Mouse (Mus musculus) yolk sac, embryonic 10.5 days (tissue): ENCODE results near the gene Hsf4.
"Not testable (repeated sequence)": the region's sequence is repeated elsewhere in the genome, so short reads cannot be mapped to it uniquely, and the experiment has no call there.

ENCODE experiments used
- DNase-seq: peaks from one replicate; pipeline ENCODE4 v3.0.0-alpha.2; 2017; ENCODE audit warnings: low spot score

The Hsf4 gene

DNA sequence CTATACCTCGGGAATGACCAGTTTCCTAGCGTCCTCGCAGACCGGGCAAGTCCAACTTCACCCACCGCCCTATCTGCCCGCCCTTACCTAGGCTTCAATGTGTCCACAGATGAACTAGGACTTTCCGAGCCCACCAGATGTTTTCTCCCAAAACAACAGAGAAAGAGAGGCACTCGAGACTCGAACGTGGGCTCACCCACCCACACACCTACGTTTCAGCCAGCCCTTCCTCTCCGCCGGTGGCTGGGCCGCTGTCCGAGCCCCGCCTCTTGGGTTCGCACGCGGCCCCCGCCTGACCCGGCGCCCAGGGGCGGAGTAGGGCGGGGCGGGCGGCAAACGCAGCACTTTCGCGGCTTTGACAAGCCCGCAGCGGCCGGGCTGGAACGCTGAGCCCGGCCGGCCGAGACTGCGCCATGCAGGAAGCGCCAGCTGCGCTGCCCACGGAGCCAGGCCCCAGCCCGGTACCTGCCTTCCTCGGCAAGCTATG, at the start of gene Hsf4:
Gene Hsf4, plus strand, starts transcription at position 341 of the 487 bp plus-strand sequence.
- peak; percentile 76 for DNase-seq

DNA sequence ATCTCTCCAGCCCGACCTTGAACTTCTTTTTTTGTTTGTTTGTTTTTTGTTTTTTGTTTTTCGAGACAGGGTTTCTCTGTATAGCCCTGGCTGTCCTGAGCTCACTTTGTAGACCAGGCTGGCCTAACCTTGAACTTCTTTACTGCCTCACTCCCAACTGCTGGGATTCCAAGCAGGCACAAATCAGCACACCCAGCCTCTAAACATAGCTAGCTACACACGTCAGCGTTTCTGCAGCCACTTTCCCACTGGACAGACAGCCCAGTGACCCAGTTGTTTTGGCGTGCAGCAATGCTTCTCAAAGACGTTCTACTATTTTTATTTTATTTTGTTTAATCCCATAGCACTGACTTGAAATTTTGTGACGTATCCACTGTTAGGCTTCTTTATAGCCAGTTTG, 45.8 kb upstream of the Hsf4 start:
- no peak for DNase-seq

DNA sequence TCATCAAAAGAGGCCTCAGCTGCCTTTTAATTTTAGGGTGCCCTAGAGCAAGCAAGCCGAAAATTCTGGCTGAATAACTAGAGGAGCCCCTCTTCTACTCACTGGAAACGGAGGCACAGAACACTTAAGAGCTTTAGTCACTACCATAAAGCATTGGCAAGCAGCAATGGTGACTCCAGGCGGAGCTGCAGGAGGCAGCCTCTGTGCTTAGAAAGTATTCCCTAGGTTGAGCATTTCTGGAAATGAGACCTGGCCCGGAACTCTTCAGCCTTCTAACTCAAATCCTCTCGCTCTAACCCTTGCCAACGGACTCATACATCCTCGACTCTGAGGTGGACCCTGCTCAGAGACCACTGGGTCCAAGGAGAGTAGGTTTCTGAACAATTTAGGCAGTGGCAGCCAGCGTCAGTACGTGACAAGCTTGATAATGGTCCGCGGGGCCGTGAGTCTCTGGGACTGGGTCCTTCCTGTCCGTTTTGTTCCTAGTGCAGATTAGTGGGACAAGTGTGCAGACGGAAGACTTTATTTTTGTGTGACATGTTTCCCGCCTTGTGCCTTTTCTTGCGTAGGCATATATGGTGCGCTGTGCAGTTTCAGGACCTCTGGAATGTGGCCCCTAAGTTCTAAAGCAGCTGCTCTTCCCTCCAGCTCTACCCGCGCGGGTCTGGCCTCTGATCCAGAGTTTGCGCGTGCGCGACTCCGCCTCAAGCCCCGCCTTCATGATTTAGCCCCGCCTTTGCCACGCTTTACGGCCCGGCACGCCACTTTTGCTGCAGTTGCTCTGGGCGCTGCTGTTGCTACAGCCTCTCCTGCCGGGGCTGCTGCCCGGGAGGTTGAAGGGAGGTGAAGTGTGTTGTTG, 45.0 kb upstream of the Hsf4 start, which contains the start of gene D230025D16Rik:
Gene D230025D16Rik, plus strand, starts transcription at position 733 of the 859 bp plus-strand sequence.
- DNase-seq, result peak; percentile 97

DNA sequence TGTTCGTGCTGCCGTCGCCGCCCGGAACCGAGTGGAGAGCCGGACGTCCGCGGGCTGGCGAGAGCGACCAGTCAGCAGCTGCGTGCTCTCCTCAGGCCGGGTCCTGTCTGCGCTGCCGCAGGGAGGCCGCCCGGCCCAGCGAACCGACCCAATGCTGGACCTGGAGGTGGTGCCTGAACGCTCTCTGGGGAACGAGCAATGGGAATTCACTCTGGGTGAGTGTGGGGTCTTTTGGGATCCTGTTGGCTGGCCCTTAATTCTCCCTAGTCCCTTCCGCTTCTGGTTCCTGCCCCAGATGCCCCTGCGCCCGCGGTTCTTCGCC, 44.4 kb upstream of the Hsf4 start:
- DNase-seq, result no peak

DNA sequence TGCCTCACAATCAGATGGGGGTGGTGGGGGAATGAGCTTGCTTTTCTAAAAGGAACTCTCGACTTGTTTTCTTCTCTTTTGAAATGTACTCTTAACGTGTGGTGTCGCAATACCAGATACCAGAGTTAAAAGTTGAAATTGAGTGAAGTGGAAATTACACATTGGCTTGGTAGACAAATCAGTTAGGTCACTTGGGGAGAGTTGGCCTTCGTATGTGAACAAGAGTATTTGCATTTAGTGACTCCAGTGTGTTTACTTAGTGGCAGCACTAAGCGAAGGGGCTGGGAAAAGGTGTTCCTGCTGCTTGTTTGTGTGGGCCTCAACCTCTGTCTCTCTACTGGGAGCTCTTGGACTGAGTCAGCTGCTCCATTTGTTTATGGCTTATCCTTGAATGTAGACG, 43.7 kb upstream of the Hsf4 start:
- DNase-seq, result peak; percentile 73

DNA sequence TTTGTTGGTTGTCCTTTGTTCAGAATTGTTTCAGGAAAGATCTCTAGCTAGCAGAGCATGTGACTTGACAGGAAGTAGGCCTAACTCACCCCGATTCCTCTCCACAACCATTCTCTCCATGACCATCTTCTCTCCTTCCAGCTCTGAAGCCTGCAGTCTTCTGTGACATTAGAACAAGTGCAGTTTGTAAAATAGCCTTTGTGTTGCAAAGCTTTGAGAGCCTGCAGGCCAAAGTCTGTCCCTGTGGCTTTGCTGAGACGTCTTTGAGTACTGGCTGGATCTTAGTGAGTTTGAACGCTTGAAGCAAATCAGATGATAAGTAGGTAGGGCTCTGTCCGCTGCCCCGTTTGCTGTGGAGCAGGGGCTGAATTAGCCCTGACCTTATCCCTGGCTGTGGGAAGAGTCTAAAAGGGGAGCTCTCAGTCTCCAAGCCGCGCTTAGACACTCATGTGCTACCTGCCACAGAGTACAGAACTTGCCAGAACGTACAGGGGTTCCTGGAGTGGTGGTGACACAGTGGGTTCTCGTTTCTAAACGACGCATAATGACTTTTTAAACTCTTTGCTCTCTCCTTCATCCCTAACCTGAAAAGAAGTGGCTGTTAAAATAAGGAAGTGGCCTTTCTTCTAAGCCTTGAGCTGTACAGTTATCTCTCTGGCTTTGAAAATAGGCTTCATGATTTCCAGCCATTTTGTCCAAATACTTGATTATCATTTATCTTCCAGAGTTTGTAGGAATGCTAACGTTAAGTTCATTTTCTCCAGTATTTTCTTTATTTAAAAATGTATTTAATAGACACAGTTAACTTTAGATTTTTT, 37.9 kb upstream of the Hsf4 start:
- no peak for DNase-seq

DNA sequence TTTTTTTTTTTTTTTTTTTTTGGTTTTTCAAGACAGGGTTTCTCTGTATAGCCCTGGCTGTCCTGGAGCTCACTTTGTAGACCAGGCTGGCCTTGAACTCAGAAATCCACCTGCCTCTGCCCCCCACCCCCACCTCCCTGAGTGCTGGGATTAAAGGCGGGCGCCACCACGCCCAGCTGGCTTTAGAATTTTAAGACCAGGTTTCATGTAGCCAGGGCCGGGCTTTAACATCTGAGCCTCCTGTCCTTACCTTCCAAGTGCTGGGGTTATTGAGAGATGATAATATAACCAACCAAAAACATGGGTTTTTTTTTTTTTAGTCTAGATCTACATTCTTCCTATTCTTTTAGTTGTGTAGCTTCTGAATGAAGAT, 37.3 kb upstream of the Hsf4 start:
- not testable (repeated sequence) for DNase-seq

DNA sequence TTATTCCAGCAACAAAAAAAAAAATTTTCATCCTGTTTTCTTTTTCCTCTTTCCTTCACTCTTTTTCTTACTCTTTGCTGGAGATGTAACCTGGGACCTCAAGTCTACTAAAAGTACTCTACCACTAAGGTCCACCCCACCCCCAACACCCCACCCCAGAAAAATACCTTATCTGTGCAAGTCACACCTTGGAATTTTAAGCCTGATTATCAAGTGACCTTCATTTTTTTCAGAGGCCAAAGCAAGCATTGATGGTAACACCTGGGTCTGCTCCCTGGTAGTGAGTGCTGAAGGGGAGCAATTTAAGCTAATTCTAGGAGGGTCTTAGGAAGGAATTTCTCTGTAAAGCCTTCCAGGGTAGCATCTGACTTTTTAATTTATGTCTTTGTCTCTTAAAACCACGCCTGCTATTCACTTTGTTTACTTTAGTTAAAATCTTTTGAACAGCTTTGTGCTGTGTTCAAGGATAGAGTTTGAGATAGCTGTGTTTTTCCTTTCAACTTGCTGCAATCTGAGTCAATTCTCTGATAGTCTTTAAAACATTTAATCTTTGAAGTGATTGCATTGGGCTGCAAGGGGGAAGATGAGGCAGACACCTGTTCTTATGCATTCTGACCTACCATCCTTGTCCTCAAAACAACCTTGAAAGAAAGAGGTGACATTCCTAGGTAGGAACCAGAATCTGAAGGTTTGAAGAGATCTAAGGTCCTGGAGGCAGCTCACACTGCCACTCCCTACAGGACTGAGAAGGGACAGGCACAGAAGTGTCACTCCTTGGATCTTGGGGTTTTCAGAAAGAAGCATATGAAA, 36.3 kb upstream of the Hsf4 start:
- no peak for DNase-seq

DNA sequence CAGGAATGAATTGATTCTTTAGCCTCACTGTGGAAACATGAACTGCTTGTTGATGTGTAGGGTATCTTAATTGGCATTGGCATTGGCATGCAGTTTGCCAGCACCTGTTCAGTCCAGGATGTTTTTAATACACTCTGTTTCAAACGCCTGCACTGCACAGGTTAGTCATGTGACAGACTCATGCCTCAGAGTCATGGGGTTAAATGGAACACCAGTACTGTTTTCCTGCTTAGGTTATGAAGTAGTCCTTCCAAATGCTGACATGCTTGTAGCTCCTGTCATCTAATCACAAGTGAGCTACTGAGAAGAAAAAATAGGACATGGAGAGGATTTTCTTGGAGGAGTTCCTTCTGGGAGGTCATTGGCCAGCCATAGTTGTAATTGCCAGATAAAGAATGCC, 34.4 kb upstream of the Hsf4 start:
- no peak for DNase-seq

DNA sequence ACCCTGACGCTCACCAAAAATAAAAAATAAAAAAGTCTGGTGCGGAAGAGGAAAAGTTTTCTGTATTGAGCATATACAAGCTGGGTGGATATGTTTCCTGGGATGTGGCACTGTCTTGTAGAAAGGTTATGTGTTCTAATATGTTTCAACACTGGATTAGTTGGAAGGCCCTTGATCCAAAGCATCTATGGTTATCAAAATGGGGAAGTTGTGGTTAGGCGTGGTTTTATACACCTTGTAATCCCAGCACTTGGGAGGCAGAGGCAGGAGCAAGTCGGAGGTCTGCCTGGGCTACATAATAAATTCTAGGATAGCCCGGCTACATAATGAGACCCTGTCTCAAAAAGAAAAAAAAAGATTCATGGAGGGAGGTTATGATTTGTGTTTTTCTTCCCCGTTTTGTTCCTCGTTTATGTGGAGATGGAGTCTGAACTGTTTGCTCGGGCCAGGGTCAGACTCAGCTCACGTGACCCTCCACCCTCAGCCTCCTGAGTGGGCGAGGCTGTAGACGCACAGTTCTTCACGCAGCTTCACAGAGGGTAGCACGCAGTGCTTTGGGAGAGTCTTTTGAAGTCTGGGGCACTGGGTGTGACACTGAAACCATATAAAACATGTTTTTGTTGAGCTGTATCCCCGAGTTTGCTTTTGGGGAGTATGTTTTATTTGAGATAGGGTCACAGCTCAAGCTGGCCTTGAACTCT, 32.0 kb upstream of the Hsf4 start:
- no peak for DNase-seq

DNA sequence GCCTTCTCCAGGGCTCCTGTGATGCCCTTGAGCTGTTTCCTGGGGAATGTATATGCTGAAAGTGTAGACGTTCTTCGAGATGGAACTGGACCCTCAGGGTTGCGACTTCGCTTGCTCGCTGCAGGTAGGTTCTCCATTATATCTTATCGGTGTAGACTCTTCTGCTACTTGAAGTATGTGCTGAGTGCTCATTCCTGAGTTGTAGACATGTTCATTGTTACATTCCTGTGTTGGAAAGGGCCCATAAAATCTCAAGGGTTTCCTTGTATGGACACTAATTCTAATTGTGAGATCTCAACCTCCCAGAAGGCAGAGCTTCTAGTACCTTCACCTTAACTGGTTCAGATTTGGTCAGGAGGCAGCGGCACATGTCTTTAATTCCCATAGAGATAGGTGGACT, 28.6 kb upstream of the Hsf4 start:
- DNase-seq, result no peak

DNA sequence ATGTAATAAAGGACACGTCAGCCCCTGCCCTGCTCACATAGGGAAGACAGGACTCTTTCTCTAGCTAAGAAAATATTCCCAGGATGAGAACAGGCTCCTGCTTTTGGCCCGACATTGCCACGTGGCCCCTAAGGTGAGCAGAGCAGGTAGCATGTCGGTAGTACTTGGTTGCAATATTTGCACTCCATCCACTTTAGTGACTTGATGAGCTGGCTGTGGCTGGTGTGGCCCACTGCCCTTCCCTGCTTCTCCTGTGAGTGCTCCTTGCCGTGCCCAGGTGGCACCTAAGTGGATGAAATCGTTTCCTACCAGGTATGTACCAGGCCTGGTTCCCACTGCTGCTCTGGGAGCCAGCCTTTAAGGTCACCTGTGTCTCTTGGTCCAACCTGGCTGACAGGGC, 17.6 kb upstream of the Hsf4 start:
- DNase-seq, result no peak

DNA sequence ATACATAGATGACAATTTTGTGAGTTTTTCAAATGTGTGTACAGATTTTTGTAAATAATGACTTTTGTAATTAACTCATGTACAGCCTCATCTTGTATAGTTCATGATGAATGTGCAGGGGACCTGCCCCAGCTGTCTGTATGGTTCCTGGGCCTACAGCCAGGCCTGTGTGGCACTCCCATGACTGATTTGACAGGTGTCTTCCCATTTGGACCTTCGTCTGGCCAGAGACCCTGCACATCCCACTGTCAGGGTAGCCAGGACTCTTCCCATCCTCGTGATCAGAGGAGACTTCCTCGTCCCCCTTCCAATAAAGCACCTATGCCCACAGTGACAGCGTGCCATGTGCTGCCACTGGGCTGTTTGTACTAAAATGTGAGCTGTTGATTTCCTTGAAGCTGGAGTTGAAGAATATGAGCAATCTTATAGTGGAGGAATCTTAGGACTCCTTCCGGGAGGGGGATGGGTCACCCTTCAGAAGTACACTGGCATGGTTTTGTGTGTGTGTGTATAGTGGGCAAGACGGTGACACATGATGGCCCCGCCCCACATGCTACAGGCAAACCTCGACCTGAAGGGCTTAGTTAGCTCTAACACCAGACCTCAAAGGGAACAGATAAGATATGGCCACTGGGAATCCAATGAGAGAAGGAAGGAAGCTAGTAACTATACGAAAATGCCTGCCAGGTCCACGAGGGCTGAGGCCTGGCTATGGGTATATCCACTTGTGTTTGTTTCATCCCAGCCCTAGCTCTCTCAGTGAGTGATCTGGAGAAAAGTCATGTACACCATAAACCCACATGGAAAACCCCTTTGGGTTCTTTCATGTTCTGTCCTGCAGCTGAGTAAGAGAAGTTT, 16.7 kb upstream of the Hsf4 start:
- no peak for DNase-seq

DNA sequence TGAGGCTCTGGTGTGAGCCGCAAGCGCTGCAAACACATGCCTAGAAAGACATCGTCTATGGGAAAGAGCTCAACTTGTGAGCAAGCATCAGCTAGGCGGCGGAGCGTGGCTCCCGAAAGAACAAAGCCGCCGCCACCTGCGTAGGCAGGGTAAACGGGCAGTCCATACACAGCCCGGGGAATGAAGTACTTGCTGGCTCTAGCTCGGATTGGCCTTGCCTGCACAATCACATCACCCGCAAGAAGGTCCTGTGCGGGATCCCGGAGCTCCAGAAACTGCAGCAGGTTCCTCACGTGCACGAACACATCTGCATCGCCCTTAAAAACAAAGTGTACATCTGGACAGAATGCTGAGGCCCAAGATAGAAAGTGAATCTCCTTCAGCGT, 15.8 kb upstream of the Hsf4 start:
- no peak for DNase-seq

DNA sequence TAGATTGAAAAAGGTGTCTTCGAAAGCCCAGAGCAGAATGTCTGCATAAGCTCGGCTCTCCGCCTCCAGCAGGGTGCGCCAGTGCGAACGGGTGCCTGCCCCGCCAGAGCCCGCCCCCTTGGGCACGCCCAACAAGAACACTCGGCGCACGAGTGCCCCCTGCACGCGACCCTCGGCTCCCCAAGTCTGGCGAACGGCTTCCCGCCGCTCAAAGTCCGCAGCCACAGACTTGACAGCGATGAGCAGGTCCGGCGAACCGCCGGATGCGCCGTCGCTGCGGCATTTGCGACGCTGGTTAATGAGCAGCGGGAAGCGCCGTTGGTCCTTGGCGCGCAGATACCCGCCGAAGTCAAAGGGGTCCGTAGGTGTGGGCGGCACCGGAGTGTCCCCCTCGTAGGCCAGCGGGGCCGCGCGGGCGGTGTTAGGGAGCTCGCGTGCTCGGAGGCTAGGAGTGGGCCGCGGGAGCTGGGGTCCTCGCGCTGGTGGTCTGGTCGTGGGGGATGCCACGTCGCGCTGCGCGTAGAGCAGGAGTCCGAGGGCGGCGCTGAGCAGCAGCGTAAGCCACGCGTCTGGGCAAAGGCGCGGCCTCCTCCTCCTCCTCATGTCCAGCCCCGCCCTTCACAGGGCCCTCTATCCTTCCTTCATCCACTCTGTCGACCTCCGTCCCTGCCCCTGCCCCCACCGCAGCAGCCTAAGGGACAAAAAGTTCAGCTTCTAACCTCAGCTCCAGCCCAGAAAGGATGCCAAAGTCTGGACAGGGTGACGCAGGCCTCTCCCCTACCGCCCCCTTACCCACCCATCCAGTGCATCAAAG, 15.2 kb upstream of the Hsf4 start:
- peak; percentile 91 for DNase-seq

DNA sequence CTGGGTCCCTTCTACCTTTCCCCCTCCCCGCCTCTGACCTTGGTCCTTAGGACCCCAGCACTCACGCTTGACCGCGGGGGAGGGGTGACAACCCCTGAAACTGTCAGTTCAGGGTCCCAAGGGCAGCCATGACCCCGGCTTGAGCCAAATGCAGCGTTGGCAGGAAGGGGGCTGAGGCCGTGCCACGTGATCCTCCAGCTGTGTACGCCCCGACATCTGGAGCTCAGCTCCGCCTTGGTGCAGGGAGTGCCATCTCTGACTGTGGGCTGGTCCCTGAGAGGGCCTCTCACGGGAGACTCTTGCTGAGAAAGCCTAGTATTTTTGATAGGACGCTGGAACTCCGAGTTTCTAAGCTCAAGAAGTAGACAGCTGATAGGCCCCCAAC, 14.6 kb upstream of the Hsf4 start, which contains the start of gene B3gnt9:
Gene B3gnt9, minus strand, starts transcription at position 188 of the 385 bp plus-strand sequence.
- DNase-seq, result peak; percentile 74

DNA sequence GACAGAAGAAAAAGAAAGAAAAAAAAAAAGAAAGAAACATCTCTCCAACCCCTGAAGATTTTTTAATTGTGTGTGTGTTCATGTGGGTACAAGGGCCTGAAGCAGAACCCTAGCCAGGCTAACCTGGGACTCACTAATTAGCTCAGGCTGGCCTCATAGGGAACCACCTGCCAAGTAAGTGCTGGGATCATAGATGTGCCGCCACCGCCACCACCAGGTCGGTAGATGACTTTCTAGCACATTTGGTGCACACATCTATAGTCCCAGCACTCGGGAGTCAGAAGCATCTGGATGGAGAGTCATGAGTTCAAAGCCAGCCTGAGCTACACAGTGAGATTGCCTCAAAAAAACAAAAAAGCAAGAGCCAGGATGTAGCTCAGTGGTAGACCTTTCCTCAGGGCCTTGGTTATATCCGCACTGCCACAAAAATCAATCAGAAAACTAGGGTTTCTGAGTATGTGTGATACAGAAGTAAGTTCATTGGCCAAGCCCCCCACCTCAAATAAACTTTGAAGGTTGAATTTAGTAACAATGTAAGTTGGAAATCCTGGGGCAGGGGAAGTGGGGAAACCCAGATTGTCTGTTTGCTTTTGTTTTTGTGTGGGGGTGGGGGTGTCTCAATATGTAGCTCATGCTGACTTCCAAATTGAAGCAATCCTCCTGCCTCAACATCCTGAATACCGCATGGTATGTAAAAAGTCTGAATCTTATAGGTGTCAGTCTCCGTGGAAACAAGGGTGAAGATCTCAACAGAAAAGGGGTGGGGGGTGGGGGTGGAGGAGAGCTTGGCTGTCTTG, 12.1 kb upstream of the Hsf4 start:
- DNase-seq, result no peak

DNA sequence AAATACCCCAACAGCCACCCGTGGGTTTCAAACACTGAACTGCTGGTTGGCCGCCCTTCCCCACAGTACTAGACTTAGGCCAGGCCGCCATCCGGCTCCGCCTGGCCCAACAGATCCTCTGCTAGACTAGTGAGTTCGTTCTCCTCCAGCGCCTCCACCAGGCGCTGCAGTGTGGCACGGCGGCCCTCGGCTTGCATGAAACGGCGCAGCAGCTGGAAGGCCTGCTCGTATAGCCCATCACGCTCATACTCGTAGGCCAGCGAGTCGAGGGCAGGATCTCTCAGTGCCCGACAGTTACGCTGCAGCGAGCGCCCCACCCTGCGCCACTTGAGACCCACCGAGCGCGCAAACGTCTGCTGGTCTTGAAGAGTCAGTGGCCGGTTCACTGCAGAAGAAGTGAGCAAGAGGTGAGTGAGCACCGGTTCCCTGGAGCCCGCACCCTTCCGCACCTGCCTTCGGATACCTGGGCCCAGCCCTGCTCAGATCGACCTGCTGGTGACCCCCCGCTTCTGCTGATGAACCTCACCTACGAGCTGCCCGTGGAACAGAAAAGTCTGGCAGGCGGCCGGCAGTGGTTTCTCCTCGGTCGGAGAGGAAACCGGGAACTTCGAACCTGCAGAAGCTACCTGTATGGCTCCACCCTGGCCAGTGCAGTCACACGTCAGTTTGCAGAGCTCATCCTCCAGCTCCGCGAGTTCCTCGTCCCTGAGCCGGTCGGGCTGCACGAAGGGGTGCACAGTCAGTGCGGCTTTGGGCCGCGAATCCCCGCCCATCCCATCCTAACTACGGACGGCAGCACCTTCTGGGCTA, 10.5 kb upstream of the Hsf4 start:
- no peak for DNase-seq
